Mouse (Mus musculus) CH12.LX (cell line): ENCODE measurements around the gene Kcnj5. TPM values are rescaled to one million over a fixed set of nuclear protein-coding genes. Genes with fewer than 3 reads are reported as not detected.

Source experiments
- DNase-seq: peaks from one replicate; pipeline ENCODE4 v3.0.0-alpha.2; 2013; ENCODE audit errors: extremely low read depth
- H3K27ac ChIP-seq: 2 replicates; pipeline ENCODE4 v1.5.1; 2012; ENCODE audit warnings: low read depth, mild to moderate bottlenecking, control low read depth, moderate library complexity; ENCODE audit not compliant: insufficient read depth
- H3K27me3 ChIP-seq: replicated peaks from 2 replicates; pipeline ENCODE3; 2012; ENCODE audit warnings: inconsistent platforms
- H3K36me3 ChIP-seq, 2 experiments: replicated peaks in 1 of 2; 2 replicates each; pipeline versions ENCODE3 to v1.6.1; 2012; ENCODE audit warnings: inconsistent platforms in 1 of 2, low read length in 1 of 2, mild to moderate bottlenecking in 1 of 2, mixed read lengths in 1 of 2, moderate library complexity in 1 of 2; ENCODE audit not compliant: control insufficient read depth in 1 of 2, insufficient read depth in 1 of 2
- H3K4me1 ChIP-seq, 2 experiments: 2 replicates each; pipeline ENCODE4 v1.6.1; 2012; ENCODE audit warnings: inconsistent platforms in 1 of 2, moderate library complexity in 1 of 2; ENCODE audit not compliant: insufficient read depth in 2 of 2, control insufficient read depth in 1 of 2
- H3K4me2 ChIP-seq: 2 replicates; pipeline ENCODE4 v1.6.1; 2012; ENCODE audit warnings: low read depth, mild to moderate bottlenecking, control low read depth; ENCODE audit not compliant: poor library complexity, insufficient read depth, severe bottlenecking
- H3K4me3 ChIP-seq, 3 experiments: fragments of 150-350 bp in 1 of 3; sonication (generic) in 1 of 3; replicated peaks in 1 of 3; 2 replicates each; pipeline versions ENCODE3 to v1.5.1; 2011 to 2012; ENCODE audit warnings: low read depth in 2 of 3, low read length in 2 of 3, mild to moderate bottlenecking in 2 of 3, moderate library complexity in 2 of 3, control low read depth in 1 of 3, improper control_type of control experiment in 1 of 3, inconsistent platforms in 1 of 3, mixed read lengths in 1 of 3; ENCODE audit not compliant: poor library complexity in 1 of 3
- H3K79me2 ChIP-seq: replicated peaks from 2 replicates; pipeline ENCODE4 v1.6.1; 2012; ENCODE audit warnings: mild to moderate bottlenecking, moderate library complexity; ENCODE audit not compliant: control insufficient read depth, poor library complexity, insufficient read depth, severe bottlenecking; ENCODE audit errors: extremely low read depth
- H3K9ac ChIP-seq: 2 replicates; pipeline ENCODE4 v1.6.1; 2012; ENCODE audit warnings: low read depth, mild to moderate bottlenecking, control low read depth, moderate library complexity; ENCODE audit not compliant: insufficient read depth
- H3K9me3 ChIP-seq: replicated peaks from 2 replicates; pipeline ENCODE3; 2012; ENCODE audit warnings: low read length, inconsistent platforms, mixed read lengths
- BHLHE40 ChIP-seq: IDR thresholded peaks from 2 replicates; pipeline ENCODE4 v1.6.1; 2011; ENCODE audit warnings: mild to moderate bottlenecking, low read depth, low read length, improper control_type of control experiment
- CHD2 ChIP-seq: IDR thresholded peaks from 2 replicates; pipeline ENCODE4 v1.6.1; 2011; ENCODE audit warnings: low read length, improper control_type of control experiment
- E2F4 ChIP-seq: IDR thresholded peaks from 2 replicates; pipeline ENCODE4 v1.6.1; 2011; ENCODE audit warnings: low read depth, low read length, improper control_type of control experiment; ENCODE audit not compliant: insufficient replicate concordance
- GABPA ChIP-seq: IDR thresholded peaks from 2 replicates; pipeline ENCODE4 v1.6.1; 2012; ENCODE audit warnings: low read depth, low read length, improper control_type of control experiment, inconsistent platforms; ENCODE audit not compliant: insufficient replicate concordance
- JUN ChIP-seq: IDR thresholded peaks from 2 replicates; pipeline ENCODE4 v1.6.1; 2011; ENCODE audit warnings: low read depth, mild to moderate bottlenecking, low read length, improper control_type of control experiment, moderate library complexity; ENCODE audit not compliant: insufficient read depth
- JUND ChIP-seq: conservative IDR thresholded peaks from 2 replicates; pipeline ENCODE4 v1.6.1; 2011; ENCODE audit warnings: low read depth, low read length, improper control_type of control experiment
- KAT2A ChIP-seq: IDR thresholded peaks from 2 replicates; pipeline ENCODE4 v1.6.1; 2012; ENCODE audit warnings: low read length, improper control_type of control experiment, inconsistent platforms; ENCODE audit not compliant: insufficient replicate concordance
- MAFK ChIP-seq: IDR thresholded peaks from 2 replicates; pipeline ENCODE4 v1.6.1; 2011; ENCODE audit warnings: low read length, improper control_type of control experiment; ENCODE audit not compliant: insufficient replicate concordance
- MAZ ChIP-seq: IDR thresholded peaks from 2 replicates; pipeline ENCODE4 v1.6.1; 2012; ENCODE audit warnings: low read depth, mild to moderate bottlenecking, inconsistent platforms, low read length, improper control_type of control experiment, moderate library complexity
- MEF2A ChIP-seq: IDR thresholded peaks from 2 replicates; pipeline ENCODE4 v1.6.1; 2014; ENCODE audit warnings: low read depth, mild to moderate bottlenecking, inconsistent platforms, low read length, improper control_type of control experiment, borderline replicate concordance
- MXI1 ChIP-seq: IDR thresholded peaks from 2 replicates; pipeline ENCODE4 v1.6.1; 2011; ENCODE audit warnings: mild to moderate bottlenecking, low read depth, low read length, improper control_type of control experiment
- NRF1 ChIP-seq: IDR thresholded peaks from 2 replicates; pipeline ENCODE4 v1.6.1; 2014; ENCODE audit warnings: low read depth, mild to moderate bottlenecking, inconsistent platforms, low read length, improper control_type of control experiment, moderate library complexity
- PAX5 ChIP-seq: IDR thresholded peaks from 2 replicates; pipeline ENCODE4 v1.6.1; 2012; ENCODE audit warnings: low read length, inconsistent platforms, mixed read lengths
- SIN3A ChIP-seq: IDR thresholded peaks from 2 replicates; pipeline ENCODE4 v1.6.1; 2012; ENCODE audit warnings: low read length, improper control_type of control experiment, inconsistent platforms
- SMC3 ChIP-seq: IDR thresholded peaks from 2 replicates; pipeline ENCODE4 v1.6.1; 2011; ENCODE audit warnings: low read depth, low read length, improper control_type of control experiment
- USF2 ChIP-seq: conservative IDR thresholded peaks from 2 replicates; pipeline ENCODE4 v1.6.1; 2011; ENCODE audit warnings: low read depth, low read length, improper control_type of control experiment
- ZC3H11A ChIP-seq: IDR thresholded peaks from 2 replicates; pipeline ENCODE4 v1.6.1; 2012; ENCODE audit warnings: low read depth, mild to moderate bottlenecking, inconsistent platforms, low read length, improper control_type of control experiment
- ZMIZ1 ChIP-seq: IDR thresholded peaks from 2 replicates; pipeline ENCODE4 v1.6.1; 2012; ENCODE audit warnings: low read depth, mild to moderate bottlenecking, inconsistent platforms, low read length, improper control_type of control experiment
- dilution Hi-C: fragments of 300-500 bp; cut with MboI; formaldehyde crosslinking; loops from 2 replicates; pipeline ENCODE4 v1.14.3; 2020; ENCODE audit warnings: low sequenced_read_pairs; ENCODE audit not compliant: extremely low pct_unique_long_range_greater_than_20kb, extremely low pct_ligation_motif_present
- in situ Hi-C: fragments of 300-500 bp; cut with MboI; formaldehyde crosslinking; loops from 3 replicates; pipeline ENCODE4 v1.14.3; 2019; ENCODE audit warnings: low sequenced_read_pairs, low pct_ligation_motif_present, low pct_unique_long_range_greater_than_20kb, mixed read lengths
- polyA plus RNA-seq: library from polyadenylated mRNA; unstranded; fragments of >175 nt; gene quantifications from 2 replicates; pipeline ENCODE4 v1.2.1, GENCODE M21; 2012; ENCODE audit warnings: low read depth; ENCODE audit not compliant: insufficient read length
- total RNA-seq, 2 experiments: library from RNA; depleted of rRNA; stranded (reverse); fragments of 300-350 nt in 1 of 2; fragments of >200 nt in 1 of 2; gene quantifications; 2 replicates each; pipeline ENCODE4 v1.2.3; 2012 to 2014

Gene Kcnj5
- total and polyA plus RNA-seq, 3 experiments = not detected

GRCm38 (mm10) chr9:32349344-32349743 lies 5.2 kb upstream of the Kcnj5 start:
- Histone ChIP-seq H3K79me2 (no peaks in the 10 kb centered on the region), H3K9me3 (no peaks in the 10 kb centered on the region), H3K9ac (no peak overlapping the region), H3K4me3 (no peak overlapping the region), H3K27me3 (peaks cover 3% of the 10 kb centered on the region), H3K27ac (no peak overlapping the region), H3K36me3 (no peaks in the 10 kb centered on the region), H3K4me2 (no peak overlapping the region), H3K4me1 (peaks cover 2 to 11% of the 10 kb centered on the region in 2 experiments; a peak in 3 of 4 replicates)
- no peak for DNase-seq
- dilution Hi-C loops = no loop called here
- in situ Hi-C loops = no loop called here
- TF ChIP-seq BHLHE40 (no peak), SMC3 (no peak), GABPA (no peak), JUN (no peak), MAFK (no peak), JUND (no peak), E2F4 (no peak), CHD2 (no peak), ZMIZ1 (no peak), ZC3H11A (no peak), MAZ (no peak), USF2 (no peak)

- Histone ChIP-seq H3K4me1 (peaks cover 2 to 11% of the 10 kb centered on the region in 2 experiments; a peak in 3 of 4 replicates), H3K79me2 (no peaks in the 10 kb centered on the region), H3K9ac (no peak overlapping the region), H3K27me3 (peaks cover 3% of the 10 kb centered on the region), H3K9me3 (no peaks in the 10 kb centered on the region), H3K36me3 (no peaks in the 10 kb centered on the region), H3K4me3 (no peak overlapping the region), H3K4me2 (no peak overlapping the region), H3K27ac (no peak overlapping the region)
- in situ Hi-C loops (no loop called here), dilution Hi-C loops (no loop called here)
- no peak for TF ChIP-seq GABPA
- no peak for TF ChIP-seq JUND
- TF ChIP-seq MEF2A = no peak
- no peak for TF ChIP-seq SMC3
- no peak for TF ChIP-seq NRF1
- TF ChIP-seq ZMIZ1 = no peak
- no peak for TF ChIP-seq PAX5
- TF ChIP-seq KAT2A = no peak
- TF ChIP-seq SIN3A = no peak
- TF ChIP-seq MXI1 = no peak
- no peak for DNase-seq
These were observed 3.9 kb upstream of the Kcnj5 start for GRCm38 (mm10) chr9:32348096-32348495.
